ENCODE assay signal across 18 mouse cellular contexts in the genomic region with DNA sequence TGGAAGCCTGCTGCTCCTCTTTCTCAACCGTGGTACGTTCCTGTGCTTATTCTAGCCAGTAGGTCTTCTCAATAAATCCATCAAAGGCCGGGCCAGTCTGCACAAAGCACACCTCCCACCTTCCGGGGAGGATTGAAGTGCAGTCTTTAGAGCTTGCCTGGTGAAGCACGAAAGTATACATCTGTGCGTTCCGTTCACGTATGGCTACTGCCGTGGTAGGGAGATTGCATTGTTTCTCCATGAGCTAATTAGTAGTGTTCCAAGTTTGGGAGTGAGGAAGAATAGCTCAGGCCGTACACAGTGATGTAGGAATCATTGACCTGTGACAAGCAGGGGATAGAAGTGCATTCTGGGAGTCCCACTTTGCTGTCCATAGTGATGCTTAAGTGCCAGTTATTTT.
A peak's percentile ranks its signal among the peaks of the same experiment; 100 is the strongest.
DNase-seq lines count a peak whose midpoint lies in the region; ATAC-seq and TF ChIP-seq lines count a peak whose summit lies in the region.
"Had no signal": no experiment of that assay in that cellular context is flagged by ENCODE, and none has a peak within 500 bp of the region (broad histone marks: within the 10 kb centered on the region; RNA-seq: fewer than 3 reads in every experiment).

No protein-coding gene starts in this region.

- no peak for TF ChIP-seq CTCF in kidney, adult 2 months (conservative IDR thresholded peaks at IDR 0.05; ENCODE audit: insufficient read depth, insufficient read length, low read depth, low read length)

- H3K27ac ChIP-seq in kidney, embryonic 14.5 days (ENCODE audit: low read depth, low read length): no peak overlapping the region
- no peak overlapping the region for H3K27ac ChIP-seq in kidney, adult 2 months (ENCODE audit: insufficient read depth, low read depth, low read length)
- no peak overlapping the region for H3K27ac ChIP-seq in neural tube, embryonic 12.5 days
- no peak overlapping the region for H3K27ac ChIP-seq in neural tube, embryonic 15.5 days (replicated peaks)
- peak overlapping the region; percentile 80 for H3K27ac ChIP-seq in forebrain, embryonic 15.5 days (replicated peaks)
- H3K27ac ChIP-seq: left cerebral cortex, adult 2 months; liver, embryonic 12.5 days; lung, embryonic 15.5 days; macrophage; stomach, embryonic 15.5 days had no signal

- H3K4me3 ChIP-seq in kidney, embryonic 14.5 days (ENCODE audit: low read length): no peak overlapping the region
- H3K4me3 ChIP-seq in kidney, adult 2 months (ENCODE audit: insufficient read depth, low read depth, low read length): no peak overlapping the region
- H3K4me3 ChIP-seq in neural tube, embryonic 12.5 days: no peak overlapping the region
- no peak overlapping the region for H3K4me3 ChIP-seq in neural tube, embryonic 15.5 days (replicated peaks)
- H3K4me3 ChIP-seq in forebrain, embryonic 15.5 days: no peak overlapping the region
- H3K4me3 ChIP-seq: heart, embryonic 12.5 days; left cerebral cortex, adult 2 months; liver, embryonic 12.5 days; lung, embryonic 15.5 days; stomach, embryonic 15.5 days had no signal

- no peaks in the 10 kb centered on the region for H3K9me3 ChIP-seq in kidney, embryonic 14.5 days (ENCODE audit: control insufficient read depth, low read length)
- no peaks in the 10 kb centered on the region for H3K9me3 ChIP-seq in neural tube, embryonic 12.5 days
- no peaks in the 10 kb centered on the region for H3K9me3 ChIP-seq in neural tube, embryonic 15.5 days (replicated peaks)
- no peaks in the 10 kb centered on the region for H3K9me3 ChIP-seq in forebrain, embryonic 15.5 days
- H3K9me3 ChIP-seq: heart, embryonic 12.5 days; liver, embryonic 12.5 days; lung, embryonic 15.5 days; stomach, embryonic 15.5 days had no signal

- WGBS in kidney, embryonic 14.5 days: 11% methylated on average over 10 of the region's 10 CpGs
- WGBS in kidney, adult 2 months: 29% methylated on average over 10 of the region's 10 CpGs
- WGBS in neural tube, embryonic 12.5 days: 21% methylated on average over 10 of the region's 10 CpGs
- 13% methylated on average over 10 of the region's 10 CpGs for WGBS in neural tube, embryonic 15.5 days
- 9% methylated on average over 10 of the region's 10 CpGs for WGBS in forebrain, embryonic 15.5 days

- no peak for TF ChIP-seq POLR2A in kidney, adult 2 months (IDR thresholded peaks at IDR 0.05; ENCODE audit: low read depth, low read length)

- H3K27me3 ChIP-seq in kidney, embryonic 14.5 days (ENCODE audit: control insufficient read depth, insufficient read depth, low read length): no peaks in the 10 kb centered on the region
- H3K27me3 ChIP-seq in kidney, adult 2 months (replicated peaks; ENCODE audit: control insufficient read depth, insufficient read depth, low read length): no peaks in the 10 kb centered on the region
- H3K27me3 ChIP-seq in neural tube, embryonic 12.5 days (replicated peaks): no peaks in the 10 kb centered on the region
- no peaks in the 10 kb centered on the region for H3K27me3 ChIP-seq in neural tube, embryonic 15.5 days (replicated peaks)
- H3K27me3 ChIP-seq in forebrain, embryonic 15.5 days: no peaks in the 10 kb centered on the region
- H3K27me3 ChIP-seq: heart, embryonic 12.5 days; liver, embryonic 12.5 days; lung, embryonic 15.5 days; stomach, embryonic 15.5 days had no signal

- H3K4me1 ChIP-seq in kidney, embryonic 14.5 days (ENCODE audit: control insufficient read depth, insufficient read depth, low read length): peaks cover 5% of the 10 kb centered on the region; the same call in 1 of the 2 replicates
- H3K4me1 ChIP-seq in kidney, adult 2 months (ENCODE audit: control insufficient read depth, insufficient read depth, low read length): no peaks in the 10 kb centered on the region
- H3K4me1 ChIP-seq in neural tube, embryonic 12.5 days: peaks cover 9% of the 10 kb centered on the region
- H3K4me1 ChIP-seq in neural tube, embryonic 15.5 days: peaks cover 14% of the 10 kb centered on the region
- H3K4me1 ChIP-seq in forebrain, embryonic 15.5 days: peaks cover 22% of the 10 kb centered on the region
- H3K4me1 ChIP-seq: heart, embryonic 12.5 days; liver, embryonic 12.5 days; lung, embryonic 15.5 days; stomach, embryonic 15.5 days had no signal

- ATAC-seq in kidney, embryonic 14.5 days (ENCODE audit: low FRiP score, low TSS enrichment): peak; percentile 72; the same call in 1 of the 2 replicates
- no peak for ATAC-seq in neural tube, embryonic 12.5 days (ENCODE audit: low FRiP score, low read depth)
- no peak for ATAC-seq in neural tube, embryonic 15.5 days (ENCODE audit: low FRiP score)
- ATAC-seq in forebrain, embryonic 15.5 days (replicated peaks): peak; percentile 47; the same call in 1 of the 2 replicates
- ATAC-seq in erythroblast, adult 5-6 weeks (replicated peaks; ENCODE audit: low FRiP score, poor library complexity, severe bottlenecking): no peak
- ATAC-seq: liver, embryonic 12.5 days had no signal

- H3K9ac ChIP-seq in kidney, embryonic 14.5 days (ENCODE audit: low read depth, low read length): no peak overlapping the region
- H3K9ac ChIP-seq in neural tube, embryonic 12.5 days: no peak overlapping the region
- H3K9ac ChIP-seq in neural tube, embryonic 15.5 days (replicated peaks): no peak overlapping the region
- H3K9ac ChIP-seq in forebrain, embryonic 15.5 days (replicated peaks): no peak overlapping the region
- H3K9ac ChIP-seq: heart, embryonic 12.5 days; liver, embryonic 12.5 days; lung, embryonic 15.5 days; stomach, embryonic 15.5 days had no signal

- DNase-seq in kidney, adult 2 months: no peak
- no peak for DNase-seq in left cerebral cortex, adult 18-20 months (ENCODE audit: low spot score in 2 of 2)
- DNase-seq: adrenal gland, postnatal 10 days; cerebellum, adult 11-12 months; gastrocnemius, postnatal 36 days; heart, postnatal 36 days; kidney, adult 8-10 months had no signal

- H3K36me3 ChIP-seq in kidney, embryonic 14.5 days (ENCODE audit: control insufficient read depth, insufficient read depth, low read length): no peaks in the 10 kb centered on the region
- no peaks in the 10 kb centered on the region for H3K36me3 ChIP-seq in kidney, adult 2 months (ENCODE audit: control insufficient read depth, insufficient read depth, low read length)
- no peaks in the 10 kb centered on the region for H3K36me3 ChIP-seq in neural tube, embryonic 12.5 days
- H3K36me3 ChIP-seq in neural tube, embryonic 15.5 days: no peaks in the 10 kb centered on the region
- H3K36me3 ChIP-seq in forebrain, embryonic 15.5 days: no peaks in the 10 kb centered on the region
- H3K36me3 ChIP-seq: heart, embryonic 12.5 days; liver, embryonic 12.5 days; lung, embryonic 15.5 days; stomach, embryonic 15.5 days had no signal

- H3K4me2 ChIP-seq in kidney, embryonic 14.5 days (replicated peaks; ENCODE audit: low read depth, low read length): no peak overlapping the region; the same call in 1 of the 2 replicates
- peak overlapping the region; percentile 25; the same call in 1 of the 2 replicates for H3K4me2 ChIP-seq in neural tube, embryonic 12.5 days (replicated peaks)
- H3K4me2 ChIP-seq in neural tube, embryonic 15.5 days: no peak overlapping the region
- no peak overlapping the region for H3K4me2 ChIP-seq in forebrain, embryonic 15.5 days (replicated peaks)
- H3K4me2 ChIP-seq: heart, embryonic 12.5 days; liver, embryonic 12.5 days; lung, embryonic 15.5 days; stomach, embryonic 15.5 days had no signal

Comparison
In these comparisons a context has a peak if more than half of its experiments do, and no peak if none do; other contexts are left out.
1. ATAC-seq: peak in kidney, embryonic 14.5 days (single experiment) and forebrain, embryonic 15.5 days (single experiment); none in neural tube, embryonic 12.5 days (single experiment), neural tube, embryonic 15.5 days (single experiment) and erythroblast, adult 5-6 weeks (single experiment).